Mouse (Mus musculus): ENCODE results near the gene Ccl25. TPM values are rescaled to one million over a fixed set of nuclear protein-coding genes. Genes with fewer than 3 reads are reported as not detected.
"Not testable (repeated sequence)": the region's sequence is repeated elsewhere in the genome, so short reads cannot be mapped to it uniquely, and the experiment has no call there.

Gene Ccl25
- polyA plus RNA-seq, 1 experiment, result 278 TPM

DNA sequence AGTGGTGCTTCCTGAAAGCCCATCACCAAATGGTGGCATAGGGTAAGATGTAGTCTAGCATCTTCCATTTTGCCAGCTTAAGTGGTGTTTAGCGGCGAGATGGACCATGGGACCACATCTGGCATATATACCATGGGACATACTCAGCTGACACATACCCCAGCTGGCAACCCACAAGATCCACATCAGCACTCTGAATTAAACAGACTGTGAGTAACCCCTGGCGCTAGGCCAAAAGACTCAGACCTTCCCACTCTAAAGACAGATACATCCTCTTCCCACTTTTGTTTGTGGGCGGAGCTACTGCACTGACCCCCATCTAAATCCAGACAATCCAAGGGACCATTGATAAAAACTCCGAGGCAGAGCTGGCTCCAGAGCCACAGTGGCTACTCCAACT, 4.0 kb downstream of the Ccl25 start:
- DNase-seq (ENCODE audit: low read depth, low spot score), result no peak
- WGBS, result 88% methylated on average over 5 of the region's 5 CpGs

DNA sequence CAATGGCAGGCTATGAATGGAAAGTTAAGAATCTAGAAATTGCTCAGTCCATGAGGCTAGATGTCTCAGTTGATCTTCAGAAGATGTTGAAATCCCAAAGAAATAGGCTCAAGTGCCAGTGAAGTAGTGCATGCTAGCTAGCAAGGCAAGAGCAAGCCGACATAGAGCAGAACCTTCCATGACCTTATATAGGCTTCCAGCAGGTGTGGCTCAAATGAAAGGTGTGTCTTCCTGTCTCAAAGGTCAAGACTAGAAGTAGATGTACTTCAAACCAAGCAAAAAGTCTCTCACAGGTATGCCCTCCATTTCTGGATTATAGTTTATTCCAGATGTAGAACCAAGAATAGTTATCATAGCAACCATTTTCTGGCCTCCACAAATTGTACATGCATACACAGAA, 9.0 kb downstream of the Ccl25 start:
- WGBS, result 34% methylated on average over 1 of the region's 1 CpGs

DNA sequence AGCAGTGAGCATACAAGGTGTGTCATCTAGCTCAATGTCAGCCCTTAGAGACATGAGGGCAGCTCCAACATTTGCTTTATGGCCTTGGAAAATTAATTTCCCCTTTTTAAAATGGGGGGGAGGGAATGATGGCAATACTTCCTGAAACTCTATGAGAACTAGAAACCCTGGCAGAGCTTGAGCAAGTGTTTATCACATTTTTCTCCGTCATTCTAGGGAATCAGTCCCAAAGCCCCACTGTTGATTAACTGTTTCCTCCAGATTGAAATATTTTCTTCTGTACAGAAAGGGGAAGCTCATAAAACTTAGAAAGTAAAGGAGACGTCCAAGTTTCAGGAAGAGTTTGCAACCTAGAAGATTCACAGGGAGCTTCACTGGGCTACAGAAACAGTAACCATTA, 10.7 kb downstream of the Ccl25 start:
- DNase-seq (ENCODE audit: low read depth, low spot score), result no peak
- WGBS, result 69% methylated on average over 2 of the region's 2 CpGs

More for the DNA sequence above, 9.0 kb downstream of the Ccl25 start:
- DNase-seq (ENCODE audit: low read depth, low spot score), result no peak

DNA sequence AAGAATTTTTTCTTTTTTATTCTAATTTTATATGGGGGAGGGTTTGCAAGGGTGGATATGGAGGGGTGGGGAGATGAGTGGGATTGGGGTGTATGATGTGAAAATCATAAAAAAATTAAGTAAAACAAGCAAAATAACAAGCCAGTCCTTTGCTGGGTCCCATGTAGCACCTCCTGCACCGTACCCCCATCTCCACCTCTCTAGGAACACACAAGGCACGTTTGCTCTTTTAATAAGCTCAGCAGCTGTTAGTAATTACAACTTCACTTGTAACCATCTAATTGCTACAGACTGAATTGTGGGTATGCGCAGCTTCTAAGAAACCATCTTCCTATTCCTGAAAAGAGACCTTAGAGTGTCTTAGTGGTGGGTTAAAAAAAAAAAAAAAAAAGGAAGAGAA, 15.2 kb downstream of the Ccl25 start:
- no peak for DNase-seq (ENCODE audit: low read depth, low spot score)
- WGBS, result 81% methylated on average over 3 of the region's 3 CpGs

DNA sequence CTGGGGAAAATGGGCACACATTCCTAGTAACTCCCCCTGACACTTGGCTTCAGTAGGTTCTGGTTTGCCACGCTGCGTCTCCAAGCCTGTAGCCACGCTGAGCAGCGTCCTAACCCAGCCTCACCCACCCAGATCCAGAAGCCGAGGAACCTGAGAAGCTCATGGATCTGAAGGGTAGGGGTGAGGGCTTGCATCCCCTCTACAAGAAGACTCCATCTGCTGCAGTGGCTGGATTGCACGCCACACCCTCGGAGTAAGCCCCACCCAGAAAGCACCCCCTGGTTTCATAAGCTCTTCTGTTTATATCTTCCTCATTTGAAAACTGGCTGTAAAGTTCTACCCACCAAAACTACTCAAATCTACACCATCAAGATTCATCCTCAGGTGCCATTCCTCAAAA, 22.7 kb downstream of the Ccl25 start:
- no peak for DNase-seq (ENCODE audit: low read depth, low spot score)
- 46% methylated on average over 7 of the region's 7 CpGs for WGBS

DNA sequence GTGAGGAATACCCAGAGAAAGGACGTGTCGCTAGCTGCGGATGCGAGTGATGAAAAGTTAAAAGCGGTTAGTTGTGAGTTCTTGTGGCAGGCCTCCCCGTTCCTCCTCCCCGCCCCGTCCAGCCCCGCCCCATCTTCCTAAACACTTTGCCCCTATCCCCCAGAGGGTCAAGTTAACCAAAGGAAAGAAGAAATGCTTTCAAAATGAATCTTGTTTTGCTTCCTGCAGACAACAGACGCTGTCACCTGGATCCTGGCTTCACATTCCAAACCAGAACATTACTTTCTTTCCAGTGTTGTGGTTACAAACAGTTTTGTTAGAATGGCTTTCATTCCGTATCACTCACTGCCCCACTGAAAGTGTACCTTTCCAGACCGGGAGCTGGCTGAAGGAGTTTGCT, 23.3 kb downstream of the Ccl25 start:
- no peak for DNase-seq (ENCODE audit: low read depth, low spot score)
- WGBS, result 28% methylated on average over 12 of the region's 12 CpGs

DNA sequence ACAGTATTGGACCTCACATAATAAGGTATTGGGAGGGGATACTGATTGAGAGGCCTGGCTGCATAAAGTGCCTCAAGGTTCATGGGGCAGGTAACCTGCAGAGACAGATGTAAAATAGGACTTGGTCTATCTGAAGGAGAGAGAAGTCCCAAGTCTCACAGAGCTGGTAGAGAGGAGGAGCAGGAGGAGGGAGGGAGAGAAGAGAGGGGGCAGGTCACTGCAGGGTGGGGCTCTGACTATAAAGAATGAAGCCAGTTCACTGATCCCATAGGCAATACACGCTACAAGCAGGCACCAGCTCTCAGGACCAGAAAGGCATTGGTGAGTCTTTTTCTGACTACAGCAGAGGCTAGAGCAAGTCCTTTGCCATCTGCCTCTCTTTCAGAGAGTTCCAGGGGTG, 24.3 kb downstream of the Ccl25 start:
- DNase-seq (ENCODE audit: low read depth, low spot score), result no peak
- 39% methylated on average over 1 of the region's 1 CpGs for WGBS

DNA sequence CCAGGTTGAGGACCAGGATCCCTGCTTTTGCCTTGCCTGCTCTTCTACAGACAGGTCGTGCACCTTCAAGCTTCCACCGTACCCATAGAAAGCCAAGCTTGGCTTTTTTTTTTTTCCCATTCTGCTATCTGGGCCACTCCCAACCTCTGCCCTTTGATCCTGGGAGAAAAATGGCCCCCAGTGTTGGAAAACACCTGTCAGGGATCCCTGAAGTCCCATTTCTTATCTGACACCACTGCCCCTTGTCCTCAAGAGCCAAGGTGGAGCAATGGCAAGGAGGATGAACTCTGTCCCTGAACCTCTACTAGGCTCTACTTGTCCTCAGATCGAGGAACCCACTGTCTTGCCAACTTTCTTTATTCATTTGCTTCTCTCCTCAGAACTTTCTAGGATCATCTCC, 25.6 kb downstream of the Ccl25 start:
- WGBS, result 30% methylated on average over 3 of the region's 3 CpGs
- no peak for DNase-seq (ENCODE audit: low read depth, low spot score)

DNA sequence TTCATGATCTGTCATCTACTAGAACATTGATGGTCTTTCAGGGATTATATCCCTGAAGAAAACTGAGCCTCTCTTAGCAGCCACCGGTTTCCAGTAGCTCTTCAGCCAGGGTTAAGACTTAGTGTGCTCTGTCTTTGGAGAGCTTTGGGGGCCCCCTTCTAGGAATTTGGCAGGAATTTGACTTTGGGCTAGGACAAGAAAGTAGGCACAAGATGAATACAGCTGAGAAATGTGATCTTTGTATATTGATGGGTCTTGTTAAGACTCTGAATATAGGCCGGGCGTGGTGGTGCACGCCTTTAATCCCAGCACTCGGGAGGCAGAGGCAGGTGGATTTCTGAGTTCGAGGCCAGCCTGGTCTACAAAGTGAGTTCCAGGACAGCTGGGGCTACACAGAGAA, 27.6 kb downstream of the Ccl25 start:
- not testable (repeated sequence) for DNase-seq (ENCODE audit: low read depth, low spot score)
- WGBS, result 92% methylated on average over 6 of the region's 6 CpGs

DNA sequence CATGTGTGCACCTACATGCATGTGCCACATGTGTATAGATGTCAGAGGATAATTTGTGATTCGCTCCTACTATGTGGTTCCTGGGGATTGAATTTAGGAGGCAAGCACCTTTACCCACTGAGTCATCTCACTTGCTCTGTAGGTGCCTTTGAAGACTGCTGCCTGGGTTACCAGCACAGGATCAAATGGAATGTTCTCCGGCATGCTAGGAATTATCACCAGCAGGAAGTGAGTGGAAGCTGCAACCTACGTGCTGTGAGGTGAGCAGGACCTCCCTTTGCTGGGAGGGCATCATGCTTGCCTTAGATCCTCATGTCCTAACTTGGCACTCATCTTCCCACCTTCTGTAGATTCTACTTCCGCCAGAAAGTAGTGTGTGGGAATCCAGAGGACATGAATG, 28.7 kb downstream of the Ccl25 start:
- WGBS, result 91% methylated on average over 4 of the region's 4 CpGs
- DNase-seq (ENCODE audit: low read depth, low spot score), result no peak

DNA sequence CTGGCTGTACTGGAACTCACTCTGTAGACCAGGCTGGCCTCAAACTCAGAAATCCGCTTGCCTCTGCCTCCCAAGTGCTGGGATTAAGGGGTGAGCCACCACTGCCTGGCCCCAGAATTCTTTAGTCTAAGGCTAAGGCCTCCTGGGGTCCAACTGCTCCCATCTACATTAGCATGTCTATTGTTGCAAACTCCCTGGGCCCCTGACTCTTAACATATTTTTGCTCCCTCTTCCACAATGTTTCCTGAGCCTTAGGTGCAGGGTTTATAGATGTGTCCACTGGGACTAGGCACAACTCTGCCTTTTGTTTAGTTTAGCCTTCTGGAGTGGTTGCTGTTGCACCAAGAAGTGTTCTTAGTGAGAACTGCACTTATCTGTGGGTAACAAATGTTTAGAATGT, 29.5 kb downstream of the Ccl25 start:
- no peak for DNase-seq (ENCODE audit: low read depth, low spot score)
- WGBS, result 94% methylated on average over 1 of the region's 1 CpGs

DNA sequence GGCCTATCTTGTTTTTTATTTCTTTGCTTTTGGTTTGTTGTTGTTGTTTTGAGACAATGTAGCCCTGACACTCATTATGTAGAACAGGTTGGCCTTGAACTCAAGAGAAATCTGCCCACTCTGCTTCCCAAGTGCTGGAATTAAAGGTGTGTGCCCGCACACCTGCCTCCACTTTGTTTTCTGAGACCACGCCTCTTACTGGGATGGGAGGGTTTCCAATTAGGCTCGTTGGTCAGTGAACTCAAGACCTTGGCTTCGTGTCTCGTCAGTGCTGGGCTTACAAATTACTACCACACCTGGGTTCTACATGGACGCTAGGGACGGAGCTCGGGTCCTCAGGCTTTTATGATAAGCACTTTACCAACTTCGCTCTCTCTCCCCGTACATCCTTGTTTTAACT, 30.4 kb downstream of the Ccl25 start:
- WGBS, result 70% methylated on average over 10 of the region's 10 CpGs
- DNase-seq (ENCODE audit: low read depth, low spot score), result no peak

DNA sequence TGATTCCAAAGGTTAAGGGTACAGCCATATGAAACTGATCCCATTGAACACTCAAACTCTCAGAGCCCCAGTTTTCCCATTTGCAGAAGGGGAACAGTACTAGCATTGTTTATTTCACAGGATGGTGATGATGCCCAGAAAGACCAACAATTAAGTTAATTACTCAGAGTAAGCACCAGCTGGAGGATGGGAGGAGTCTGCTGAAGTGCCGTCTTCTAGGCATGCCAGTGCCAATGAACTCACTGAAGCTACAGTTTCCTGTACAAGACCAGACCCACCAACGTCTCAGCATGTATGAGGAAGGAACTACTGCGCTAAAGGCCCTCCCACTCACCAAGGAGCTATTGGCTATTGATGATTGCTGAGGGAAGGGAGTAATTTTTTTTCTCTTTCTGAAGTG, 34.4 kb downstream of the Ccl25 start:
- 42% methylated on average over 3 of the region's 3 CpGs for WGBS
- DNase-seq (ENCODE audit: low read depth, low spot score), result no peak

DNA sequence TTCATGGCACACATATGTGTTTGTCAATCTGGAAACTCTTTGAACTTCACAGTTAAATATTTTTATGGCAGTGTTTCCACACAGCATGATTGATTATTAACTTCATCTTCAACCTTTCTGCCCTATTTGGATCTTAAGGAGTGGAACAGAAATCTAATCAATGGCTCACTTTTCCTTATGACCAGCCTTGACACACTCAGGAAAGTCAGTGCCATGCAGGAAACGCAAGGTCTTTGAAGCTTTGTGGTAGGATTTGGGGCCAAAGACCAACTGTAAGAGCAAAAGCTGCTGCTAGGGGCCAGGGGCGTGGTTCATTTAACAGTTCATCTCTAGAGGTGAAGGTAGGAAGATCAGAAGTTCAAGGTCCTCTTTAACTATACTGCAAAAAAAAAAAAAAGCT, 35.9 kb downstream of the Ccl25 start:
- no peak for DNase-seq (ENCODE audit: low read depth, low spot score)
- WGBS, result 34% methylated on average over 2 of the region's 2 CpGs

DNA sequence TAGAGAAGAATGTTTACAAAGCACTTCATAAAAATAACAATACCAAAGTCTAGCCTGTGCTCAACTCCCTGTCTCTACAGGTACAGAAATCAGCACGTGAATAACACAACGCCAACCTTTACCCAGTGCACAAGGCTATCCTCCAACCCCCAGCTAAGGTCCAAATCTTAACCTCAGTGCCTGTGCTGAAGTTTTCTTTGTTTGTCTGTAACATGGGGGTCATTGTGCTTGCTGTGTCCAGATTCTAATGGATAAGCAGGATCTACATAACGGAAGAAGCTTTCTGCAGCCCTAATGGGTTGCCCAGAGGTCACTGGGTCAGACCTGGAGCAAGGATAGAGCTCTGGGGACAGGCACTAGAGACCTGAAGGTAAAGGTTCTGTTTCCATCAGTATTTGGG, 41.2 kb downstream of the Ccl25 start:
- DNase-seq (ENCODE audit: low read depth, low spot score), result no peak
- 89% methylated on average over 3 of the region's 3 CpGs for WGBS

DNA sequence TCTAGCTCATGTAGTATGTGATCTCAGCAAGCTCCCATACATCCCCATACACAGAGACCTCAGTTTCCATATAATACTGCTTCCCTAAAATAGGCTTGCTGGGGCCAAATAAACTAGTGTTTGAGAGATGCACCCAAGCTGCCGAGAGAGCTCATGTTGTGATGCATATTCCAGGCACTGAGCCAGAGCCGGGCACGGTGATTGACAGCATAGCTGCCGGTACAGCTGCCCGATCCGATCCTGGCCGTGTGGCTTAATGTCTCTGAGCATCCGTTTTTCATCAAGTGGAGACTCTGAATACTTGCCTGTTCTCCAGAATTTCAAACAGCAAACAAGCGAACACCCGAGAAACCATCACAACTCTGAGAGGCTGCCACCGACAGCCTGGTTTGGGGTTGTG, 42.8 kb downstream of the Ccl25 start:
- 69% methylated on average over 11 of the region's 11 CpGs for WGBS
- DNase-seq (ENCODE audit: low read depth, low spot score), result no peak

DNA sequence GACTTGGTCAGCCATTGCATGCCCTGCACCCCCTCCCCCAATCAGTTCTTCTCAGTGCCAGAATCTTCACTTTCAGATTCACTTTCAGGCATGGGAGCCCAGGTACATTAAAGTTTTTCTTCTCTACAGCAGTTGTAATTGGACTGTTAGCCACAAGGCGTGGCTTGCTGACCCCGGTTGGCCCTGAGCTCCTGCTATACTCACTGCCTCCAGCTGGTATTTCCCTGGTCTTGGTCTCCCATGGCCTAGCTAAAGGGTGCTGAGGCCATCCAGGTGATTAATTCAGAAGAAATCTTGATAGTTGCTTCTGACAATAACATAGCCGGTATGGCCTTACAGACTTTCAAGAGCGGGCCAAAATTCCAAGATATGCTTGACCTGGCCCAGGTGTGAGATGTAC, 43.5 kb downstream of the Ccl25 start:
- no peak for DNase-seq (ENCODE audit: low read depth, low spot score)
- WGBS, result 56% methylated on average over 4 of the region's 4 CpGs

DNA sequence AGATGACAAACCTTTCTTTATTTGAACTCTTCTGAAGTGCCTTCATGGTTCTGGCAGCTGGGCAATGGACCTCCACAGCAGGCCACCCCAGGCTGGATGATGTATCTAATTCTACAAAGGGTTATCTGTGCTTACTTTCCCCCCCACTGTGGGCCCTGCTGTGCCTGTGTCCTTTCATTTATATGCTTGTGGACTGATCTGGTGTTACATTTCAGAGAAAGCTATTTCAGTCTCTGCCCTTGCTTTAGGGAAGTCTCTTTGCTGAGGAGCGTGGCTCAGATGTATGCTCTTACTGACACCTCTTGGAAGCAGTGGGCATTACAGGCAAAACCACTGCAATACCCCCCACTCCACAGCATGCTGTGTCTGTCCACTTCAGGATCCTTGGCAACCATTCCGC, 45.1 kb downstream of the Ccl25 start:
- DNase-seq (ENCODE audit: low read depth, low spot score), result no peak
- 57% methylated on average over 2 of the region's 2 CpGs for WGBS

DNA sequence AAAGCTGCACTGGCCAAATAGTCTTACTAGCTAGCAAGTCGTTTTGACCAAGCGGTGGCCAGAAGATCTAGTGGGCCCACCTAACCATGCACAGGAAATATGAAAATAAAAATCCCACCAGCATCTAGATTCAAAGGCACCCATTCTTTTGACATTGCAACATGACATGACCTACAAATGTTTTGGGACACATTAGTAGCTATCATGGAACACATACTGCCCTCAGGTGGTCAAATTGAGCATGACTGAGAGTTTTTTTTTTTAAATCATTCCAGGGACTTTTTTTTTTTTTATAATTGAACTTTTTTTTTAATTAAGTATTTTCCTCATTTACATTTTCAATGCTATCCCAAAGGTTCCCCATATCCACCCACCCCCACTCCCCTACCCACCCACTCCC, 47.6 kb downstream of the Ccl25 start:
- DNase-seq (ENCODE audit: low read depth, low spot score), result no peak
- 66% methylated on average over 2 of the region's 2 CpGs for WGBS

DNA sequence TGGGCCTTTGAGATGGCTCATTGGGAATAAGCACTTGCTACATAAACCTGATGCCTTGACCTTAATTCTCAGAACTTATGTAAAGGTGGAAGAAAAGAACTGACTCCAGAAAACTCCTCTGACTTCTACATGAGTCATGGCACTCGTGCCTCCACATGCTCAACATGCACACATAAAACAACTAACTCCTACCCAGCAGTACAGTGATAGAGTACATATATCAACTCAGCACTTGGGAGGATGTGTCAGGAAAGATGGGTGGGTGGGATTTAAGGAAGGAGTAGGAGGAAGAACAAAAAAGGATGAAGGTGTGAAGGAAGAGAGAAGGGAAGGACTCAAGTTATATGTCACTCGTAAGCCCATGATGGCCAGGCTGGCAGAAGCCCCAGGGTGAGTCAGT, 76.4 kb downstream of the Ccl25 start:
- no peak for DNase-seq (ENCODE audit: low read depth, low spot score)
- WGBS, result 93% methylated on average over 2 of the region's 2 CpGs

DNA sequence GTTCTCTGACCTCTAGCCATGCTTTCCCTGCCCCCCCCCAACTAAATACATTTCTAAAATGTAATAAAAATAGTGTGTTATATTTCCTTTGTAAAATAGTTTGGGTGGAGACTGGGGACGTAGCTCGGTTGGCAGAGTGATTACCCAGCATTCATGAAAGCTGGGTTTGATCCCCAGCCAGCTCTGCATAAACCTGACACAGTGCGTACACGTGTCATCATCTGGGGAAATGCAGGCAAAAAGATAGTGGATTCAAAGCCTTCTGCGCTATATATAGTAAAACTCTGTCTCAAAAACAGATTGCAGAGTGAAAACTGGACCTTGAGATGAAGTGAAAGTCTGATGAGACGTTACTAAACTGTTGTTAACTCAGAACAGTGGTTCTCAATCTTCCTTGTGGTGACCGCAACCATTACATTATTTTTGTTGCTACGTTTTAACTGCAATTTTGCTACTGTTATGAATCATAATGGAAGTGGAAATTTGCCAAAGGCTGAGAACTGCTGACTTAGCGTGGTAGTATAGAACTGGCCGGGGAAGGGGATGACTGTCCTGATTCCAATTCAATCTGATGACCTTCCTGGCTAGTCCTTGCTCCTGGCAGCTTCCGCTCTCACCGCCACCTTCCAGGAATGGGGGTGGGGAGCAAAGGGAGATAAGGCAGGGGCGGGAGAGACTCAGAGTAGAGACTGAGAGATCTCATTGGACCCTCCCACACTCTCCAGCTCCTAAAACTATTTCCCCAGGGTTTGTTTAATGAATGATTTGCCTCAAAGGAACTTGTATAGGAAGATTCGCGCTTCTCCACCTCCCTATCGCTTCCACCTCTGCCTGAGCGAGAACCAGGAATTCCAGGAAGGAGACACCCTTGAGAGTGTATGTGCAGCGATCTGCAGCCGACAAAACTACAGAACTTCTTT, 79.2 kb downstream of the Ccl25 start:
- DNase-seq (ENCODE audit: low read depth, low spot score), result no peak
- WGBS, result 25% methylated on average over 19 of the region's 19 CpGs

DNA sequence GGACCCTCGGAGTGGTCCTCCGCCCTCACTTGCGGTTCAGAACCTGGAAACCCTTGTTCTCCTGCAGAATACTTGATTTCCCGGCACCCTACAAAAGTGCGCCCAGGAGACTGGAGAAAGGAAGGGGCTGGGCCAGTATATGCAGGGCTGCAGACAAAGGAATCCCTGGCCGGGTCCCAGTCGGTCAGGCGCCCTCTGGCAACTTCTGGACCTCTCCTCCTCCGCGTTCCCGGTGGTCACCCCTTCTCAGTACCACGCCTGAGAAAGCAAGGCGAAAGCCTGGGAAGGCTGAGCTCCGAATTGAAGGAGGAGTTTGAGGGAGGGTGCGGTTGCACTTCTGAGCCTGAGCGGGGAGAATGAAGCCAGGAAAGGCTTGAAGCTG, 79.9 kb downstream of the Ccl25 start:
- WGBS, result 15% methylated on average over 16 of the region's 16 CpGs
- no peak for DNase-seq (ENCODE audit: low read depth, low spot score)

All from large intestine, adult 2 months (tissue).